Mouse (Mus musculus) lung, postnatal 0 days (tissue): Measurements from ENCODE around the gene Tmem8.

ENCODE experiments used
- CTCF ChIP-seq: IDR thresholded peaks from 2 replicates; pipeline ENCODE4 v1.5.1; 2016; ENCODE audit warnings: antibody characterized with exemption, mild to moderate bottlenecking
- EP300 ChIP-seq: IDR thresholded peaks from 2 replicates; pipeline ENCODE4 v1.6.1; 2016; ENCODE audit warnings: antibody characterized with exemption, mild to moderate bottlenecking, control low read depth

- TF ChIP-seq CTCF (no peak), EP300 (no peak)
Measured at GRCm38 (mm10) chr17:26068024-26068830, 44.9 kb upstream of the Tmem8 start.
